17 mouse cellular contexts compared by ENCODE assay signal in genomic region chr9:32824134-32824531, GRCm38 (mm10).
DNase-seq lines count a peak whose midpoint lies in the region; ATAC-seq and TF ChIP-seq lines count a peak whose summit lies in the region.
"Had no signal": no experiment of that assay in that cellular context is flagged by ENCODE, and none has a peak within 500 bp of the region (broad histone marks: within the 10 kb centered on the region; RNA-seq: fewer than 3 reads in every experiment).

No protein-coding gene starts in this region.

- H3K4me1 ChIP-seq in lung, embryonic 14.5 days (ENCODE audit: insufficient read depth) = peaks cover 9% of the 10 kb centered on the region
- peaks cover 7% of the 10 kb centered on the region for H3K4me1 ChIP-seq in embryonic fibroblast, embryonic 13.5 days (ENCODE audit: control insufficient read depth, insufficient read depth, low read length)

- no peaks in the 10 kb centered on the region for H3K9me3 ChIP-seq in lung, embryonic 14.5 days (ENCODE audit: low read depth, low read length)
- H3K9me3 ChIP-seq: hindbrain, embryonic 10.5 days had no signal

- H3K9ac ChIP-seq in lung, embryonic 14.5 days = no peak overlapping the region
- H3K9ac ChIP-seq: liver, embryonic 14.5 days had no signal

- ATAC-seq in lung, embryonic 14.5 days (ENCODE audit: insufficient read depth) = no peak
- ATAC-seq: forebrain, embryonic 16.5 days; Patski had no signal

- 43% methylated on average over 6 of the region's 6 CpGs for WGBS in lung, embryonic 14.5 days

- H3K36me3 ChIP-seq in lung, embryonic 14.5 days (ENCODE audit: insufficient read depth) = no peaks in the 10 kb centered on the region
- H3K36me3 ChIP-seq: hindbrain, embryonic 10.5 days had no signal

- DNase-seq in lung, embryonic 14.5 days = peak; percentile 35
- no peak for DNase-seq in lung, adult 18-20 months
- DNase-seq in brain, embryonic 14.5 days (ENCODE audit: low read depth) = peak; percentile 20
- DNase-seq in mesoderm, embryonic 11.5 days (ENCODE audit: low read depth, low spot score) = peak; percentile 57
- DNase-seq in gastrocnemius, adult 18-20 months (ENCODE audit: low spot score) = no peak
- no peak for DNase-seq in right cerebral cortex, postnatal 14 days
- DNase-seq: cerebellum, adult 18-20 months; gastrocnemius, postnatal 14 days; kidney, adult 2 months; thymus, adult 18-20 months had no signal

- no peaks in the 10 kb centered on the region for H3K27me3 ChIP-seq in lung, embryonic 14.5 days (ENCODE audit: insufficient read depth, low read length)
- H3K27me3 ChIP-seq: CH12.LX had no signal

- TF ChIP-seq CTCF in lung, embryonic 14.5 days (IDR thresholded peaks at IDR 0.05; ENCODE audit: low read depth) = no peak
- no peak for TF ChIP-seq CTCF in brain, embryonic 14.5 days (IDR thresholded peaks at IDR 0.05; ENCODE audit: borderline replicate concordance, extremely low read depth, insufficient read depth, insufficient read length)
- no peak for TF ChIP-seq CTCF in embryonic fibroblast, embryonic 13.5 days (IDR thresholded peaks at IDR 0.05; ENCODE audit: borderline replicate concordance, insufficient read depth, low read length)

- no peak overlapping the region; the same call in 1 of the 2 replicates for H3K4me2 ChIP-seq in lung, embryonic 14.5 days

- TF ChIP-seq POLR2A in brain, embryonic 14.5 days (IDR thresholded peaks at IDR 0.05; ENCODE audit: borderline replicate concordance, extremely low read depth, insufficient read depth, insufficient read length, poor library complexity, severe bottlenecking) = no peak
- TF ChIP-seq POLR2A in embryonic fibroblast, embryonic 13.5 days (IDR thresholded peaks at IDR 0.05; ENCODE audit: low read depth, low read length) = no peak

- H3K4me3 ChIP-seq in lung, embryonic 14.5 days (ENCODE audit: low read depth, low read length) = no peak overlapping the region
- H3K4me3 ChIP-seq in embryonic fibroblast, embryonic 13.5 days (ENCODE audit: insufficient read depth, low read length) = no peak overlapping the region
- H3K4me3 ChIP-seq: hindbrain, embryonic 10.5 days; left cerebral cortex, adult 2 months had no signal

- peak overlapping the region; percentile 46; the same call in 1 of the 2 replicates for H3K27ac ChIP-seq in lung, embryonic 14.5 days (ENCODE audit: low read depth)
- H3K27ac ChIP-seq in embryonic fibroblast, embryonic 13.5 days (ENCODE audit: insufficient read depth, low read length) = peak overlapping the region; percentile 70
- H3K27ac ChIP-seq: hindbrain, embryonic 10.5 days; left cerebral cortex, adult 2 months; liver, embryonic 14.5 days had no signal

Comparison
In these comparisons a context has a peak if more than half of its experiments do, and no peak if none do; other contexts are left out.
1. DNase-seq: peak in lung, embryonic 14.5 days (single experiment), brain, embryonic 14.5 days (single experiment) and mesoderm, embryonic 11.5 days (single experiment); none in lung, adult 18-20 months (0 of 2), gastrocnemius, adult 18-20 months (single experiment) and right cerebral cortex, postnatal 14 days (single experiment).